Mouse (Mus musculus) erythroblast, embryonic 14.5 days (primary cell): ENCODE measurements around the gene Tent5c.

Experiments used
- GATA1 ChIP-seq: IDR thresholded peaks from 2 replicates; pipeline ENCODE4 v1.6.1; 2012; ENCODE audit warnings: low read length, inconsistent platforms, mixed read lengths
- TAL1 ChIP-seq: IDR thresholded peaks from 3 replicates; pipeline ENCODE4 v1.6.1; 2012; ENCODE audit warnings: low read length, inconsistent platforms, mixed read lengths

DNA sequence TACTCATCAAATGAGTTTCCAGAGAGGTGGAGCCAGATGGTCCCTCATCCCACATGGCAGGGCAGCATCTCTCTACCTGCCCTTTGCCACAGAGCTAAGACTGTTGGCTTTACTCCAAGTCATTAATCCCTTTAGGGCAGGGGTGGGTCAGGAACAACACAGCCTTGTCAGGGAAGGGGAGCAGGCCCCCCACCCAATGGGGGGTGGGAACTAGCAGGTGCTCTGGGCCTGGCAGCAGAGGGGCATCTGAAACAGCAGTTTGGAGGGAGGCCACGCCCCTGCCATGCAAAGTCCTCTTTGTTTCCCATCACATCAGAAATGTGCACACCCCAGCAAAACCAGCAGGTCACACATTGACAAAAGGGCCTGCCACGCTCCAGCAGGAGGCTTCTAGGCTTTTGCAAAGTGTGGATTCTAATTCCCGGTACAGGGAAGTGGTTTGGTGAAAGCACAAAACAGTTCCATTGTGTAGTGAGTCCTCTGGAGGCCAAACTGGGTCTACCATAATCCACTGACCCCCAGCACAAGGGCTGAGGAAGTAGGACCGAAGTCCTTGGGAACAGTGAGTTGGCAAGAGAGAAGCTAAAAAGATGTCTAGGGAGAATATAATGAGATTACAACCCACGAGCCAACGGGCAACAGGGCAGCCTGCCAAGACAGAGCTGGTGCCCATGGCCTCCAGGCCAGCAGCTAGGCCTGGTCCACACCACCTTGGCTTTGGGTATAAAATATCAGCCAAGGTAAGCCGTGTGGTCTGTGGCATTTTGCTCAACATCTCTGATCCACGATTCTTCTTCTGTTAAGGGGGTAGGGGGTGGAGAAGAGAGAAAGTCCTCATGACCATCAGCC is 26.7 kb downstream of the Tent5c start:
- TF ChIP-seq TAL1 (no peak), GATA1 (no peak)
